Mouse (Mus musculus): Measurements from ENCODE around the gene Rsph3a.
"Not testable (repeated sequence)": the region's sequence is repeated elsewhere in the genome, so short reads cannot be mapped to it uniquely, and the experiment has no call there.

The Rsph3a gene

GRCm38 (mm10) chr17:7928662-7929061 is 16.8 kb upstream of the Rsph3a start:
- DNase-seq (ENCODE audit: low spot score): no peak

GRCm38 (mm10) chr17:7929279-7929678 is 16.1 kb upstream of the Rsph3a start:
- peak; percentile 46 for DNase-seq (ENCODE audit: low spot score)

- no peak for DNase-seq (ENCODE audit: low spot score)
Measured at GRCm38 (mm10) chr17:7931096-7931990, 14.1 kb upstream of the Rsph3a start.

GRCm38 (mm10) chr17:7932121-7932520 is 13.3 kb upstream of the Rsph3a start:
- DNase-seq (ENCODE audit: low spot score): not testable (repeated sequence)

GRCm38 (mm10) chr17:7939640-7940039 is 5.8 kb upstream of the Rsph3a start:
- DNase-seq (ENCODE audit: low spot score): no peak

- DNase-seq (ENCODE audit: low spot score): not testable (repeated sequence)
Measured at GRCm38 (mm10) chr17:7946053-7946627, 726 bp downstream of the Rsph3a start.

GRCm38 (mm10) chr17:7951333-7951732 is 5.9 kb downstream of the Rsph3a start:
- not testable (repeated sequence) for DNase-seq (ENCODE audit: low spot score)

GRCm38 (mm10) chr17:7957242-7957641 is 11.8 kb downstream of the Rsph3a start:
- not testable (repeated sequence) for DNase-seq (ENCODE audit: low spot score)

GRCm38 (mm10) chr17:7963333-7963732 is 17.9 kb downstream of the Rsph3a start:
- not testable (repeated sequence) for DNase-seq (ENCODE audit: low spot score)

GRCm38 (mm10) chr17:7964398-7964797 is 19.0 kb downstream of the Rsph3a start:
- DNase-seq (ENCODE audit: low spot score): not testable (repeated sequence)

GRCm38 (mm10) chr17:7968490-7968889 is 23.1 kb downstream of the Rsph3a start:
- not testable (repeated sequence) for DNase-seq (ENCODE audit: low spot score)

GRCm38 (mm10) chr17:7969782-7970181 is 24.4 kb downstream of the Rsph3a start:
- not testable (repeated sequence) for DNase-seq (ENCODE audit: low spot score)

- DNase-seq (ENCODE audit: low spot score): not testable (repeated sequence)
Measured at GRCm38 (mm10) chr17:7983484-7983883, 38.1 kb downstream of the Rsph3a start.

- not testable (repeated sequence) for DNase-seq (ENCODE audit: low spot score)
Measured at GRCm38 (mm10) chr17:7985597-7985996, 40.2 kb downstream of the Rsph3a start.

- not testable (repeated sequence) for DNase-seq (ENCODE audit: low spot score)
Measured at GRCm38 (mm10) chr17:7987038-7987437, 41.6 kb downstream of the Rsph3a start.

GRCm38 (mm10) chr17:8003248-8003647 is 57.8 kb downstream of the Rsph3a start:
- DNase-seq (ENCODE audit: low spot score): not testable (repeated sequence)

- DNase-seq (ENCODE audit: low spot score): not testable (repeated sequence)
Measured at GRCm38 (mm10) chr17:8006771-8007170, 61.4 kb downstream of the Rsph3a start.

GRCm38 (mm10) chr17:8009565-8009964 is 64.2 kb downstream of the Rsph3a start:
- DNase-seq (ENCODE audit: low spot score): not testable (repeated sequence)

- not testable (repeated sequence) for DNase-seq (ENCODE audit: low spot score)
Measured at GRCm38 (mm10) chr17:8013974-8014373, 68.6 kb downstream of the Rsph3a start.

GRCm38 (mm10) chr17:8022675-8023074 is 77.3 kb downstream of the Rsph3a start:
- DNase-seq (ENCODE audit: low spot score): not testable (repeated sequence)

- not testable (repeated sequence) for DNase-seq (ENCODE audit: low spot score)
Measured at GRCm38 (mm10) chr17:8027475-8028168, 82.2 kb downstream of the Rsph3a start.
